Mouse (Mus musculus) heart, postnatal 4 days (tissue): ENCODE measurements around the gene Mrvi1. TPM values are rescaled to one million over a fixed set of nuclear protein-coding genes. Genes with fewer than 3 reads are reported as not detected.

Experiments
- DNase-seq: peaks from one replicate; pipeline ENCODE4 v3.0.0; 2021
- total RNA-seq, 2 experiments: library from RNA; stranded (reverse); gene quantifications; 2 replicates each; pipeline ENCODE4 v1.2.3; 2021

The Mrvi1 gene
- total RNA-seq, 2 experiments from 2014 or later: 10.4 to 13.2 TPM

DNA sequence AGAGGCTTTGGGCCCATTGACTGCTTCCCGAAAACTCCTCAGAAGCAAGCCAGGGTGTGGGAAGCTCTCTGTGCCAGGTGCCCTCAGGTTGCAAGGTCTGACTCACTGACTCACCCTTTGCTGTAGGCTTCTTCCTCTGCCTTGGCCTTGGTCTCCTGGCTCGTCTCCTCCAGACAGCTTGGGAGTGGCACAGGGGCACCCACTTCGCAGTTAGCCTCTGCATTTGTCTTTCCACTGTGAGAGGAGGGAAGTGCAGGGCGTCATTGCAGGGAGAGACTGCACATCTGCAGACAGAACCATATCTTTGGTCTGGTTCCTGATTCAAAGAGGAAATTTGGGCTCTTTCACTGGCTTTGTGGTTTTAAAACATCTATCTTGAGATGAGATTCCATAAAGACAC lies 104.2 kb downstream of the Mrvi1 start:
- DNase-seq: no peak

DNA sequence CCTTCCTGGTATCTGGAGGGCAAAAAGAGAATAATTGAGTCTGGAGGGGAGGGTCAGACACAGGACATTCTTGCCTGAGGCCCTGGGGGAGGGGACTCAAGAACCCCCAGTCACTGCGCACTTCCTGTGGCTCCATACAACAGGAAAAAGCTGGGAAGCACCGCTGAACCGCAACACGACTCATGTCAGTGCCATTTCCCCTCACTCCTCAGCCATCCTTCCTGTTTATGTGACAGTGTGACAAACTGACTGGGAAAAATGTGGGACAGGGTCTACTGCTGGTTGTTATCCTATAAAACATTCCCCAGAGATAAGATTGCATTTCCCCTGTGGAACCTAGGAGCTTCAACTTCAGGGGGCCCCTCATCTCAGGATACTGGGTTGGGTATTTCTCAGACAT lies 105.3 kb downstream of the Mrvi1 start:
- no peak for DNase-seq

DNA sequence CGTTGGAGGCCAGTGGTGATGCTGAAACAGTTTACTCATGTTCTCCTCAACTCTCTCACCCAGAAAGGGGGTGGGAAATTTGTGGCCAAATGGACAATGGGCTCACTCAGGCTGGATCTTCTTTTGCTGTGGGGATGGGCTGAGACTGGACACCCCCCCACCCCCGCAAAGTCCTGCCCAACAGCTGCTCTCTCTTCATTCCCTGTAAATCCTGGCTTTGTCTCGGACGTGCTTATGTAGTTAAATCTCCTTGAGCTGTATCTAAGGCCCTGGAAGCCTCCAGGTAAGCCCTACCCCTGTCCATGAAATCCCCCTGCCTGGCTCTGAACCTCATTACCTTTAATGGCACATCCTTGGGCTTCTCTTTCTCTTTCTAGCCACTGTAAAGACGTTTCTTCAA lies 113.5 kb downstream of the Mrvi1 start:
- no peak for DNase-seq

DNA sequence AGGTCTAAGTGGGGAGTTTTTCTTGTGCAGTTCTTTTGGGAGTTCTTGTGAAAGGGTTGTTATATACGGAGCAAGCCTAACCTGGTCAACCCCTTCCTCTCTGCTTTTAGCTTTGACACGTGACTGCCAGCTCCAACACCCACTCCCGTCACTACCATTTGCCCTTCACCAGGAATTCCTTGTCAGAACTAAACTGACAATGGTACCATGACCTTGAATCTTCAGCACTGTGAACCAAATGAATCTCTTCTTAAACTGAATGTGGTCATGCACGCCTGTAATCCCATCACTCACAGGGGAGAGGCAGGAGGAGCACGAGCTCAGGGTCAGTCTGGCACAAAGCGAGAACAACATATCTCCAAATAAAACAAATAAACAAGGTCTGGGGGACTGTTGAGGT lies 115.1 kb downstream of the Mrvi1 start:
- DNase-seq: no peak

DNA sequence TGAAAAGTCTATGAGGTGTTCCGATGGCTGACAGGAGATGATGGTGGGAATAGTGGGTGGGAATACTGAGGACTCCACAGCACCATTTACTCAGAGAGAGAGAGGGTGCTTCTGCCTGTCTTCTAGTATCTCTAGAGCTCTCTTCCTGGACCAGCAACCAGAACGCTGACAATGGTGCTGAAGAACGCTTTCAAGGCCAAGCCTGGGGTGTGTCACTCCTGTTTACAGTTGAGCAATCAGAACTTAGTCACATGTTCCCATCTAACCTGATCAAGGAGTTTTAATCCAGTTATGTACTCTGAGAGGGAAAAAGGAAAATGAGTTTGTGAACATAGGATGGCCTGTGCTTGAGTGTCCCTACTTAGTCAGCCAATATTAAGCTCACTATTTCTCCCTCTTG lies 116.2 kb downstream of the Mrvi1 start:
- no peak for DNase-seq

DNA sequence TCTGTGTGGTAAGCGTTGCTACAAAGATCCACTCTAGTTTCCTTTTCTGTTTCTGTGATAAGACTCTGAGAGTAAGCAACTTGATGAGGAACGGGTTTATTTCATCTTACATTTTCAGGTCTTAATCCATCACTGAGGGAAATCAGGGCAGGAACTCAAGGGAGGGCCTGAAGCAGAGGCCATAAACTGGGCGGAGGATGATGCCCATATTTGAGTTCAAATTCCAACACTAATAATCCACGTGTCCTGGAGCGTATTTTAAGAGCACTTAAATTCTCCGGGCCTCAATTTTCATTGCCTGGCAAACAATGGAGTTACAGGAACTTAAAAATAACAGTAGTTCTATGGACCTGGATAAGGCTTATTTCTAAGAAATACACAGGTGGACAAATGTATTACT lies 116.7 kb downstream of the Mrvi1 start:
- no peak for DNase-seq

DNA sequence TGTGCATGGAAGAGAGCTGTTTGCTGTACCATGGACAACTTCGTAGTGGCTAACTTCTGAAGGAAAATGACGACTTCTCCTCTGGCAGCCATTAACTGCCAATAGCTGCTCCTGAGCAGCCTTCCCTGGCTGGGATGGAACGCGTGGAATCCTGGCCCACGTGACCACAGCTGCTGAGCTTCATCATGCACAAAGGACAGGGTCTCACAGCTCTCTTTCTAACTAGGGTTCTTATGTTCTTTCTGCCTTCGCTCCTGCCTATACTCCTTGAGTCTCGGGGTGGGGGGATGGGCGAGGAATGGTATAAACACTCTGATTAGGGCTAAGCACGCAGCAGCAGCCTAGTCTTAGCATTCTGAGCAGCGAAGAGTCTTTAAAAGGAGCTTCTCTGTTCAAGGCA lies 117.2 kb downstream of the Mrvi1 start:
- DNase-seq: peak; percentile 25

DNA sequence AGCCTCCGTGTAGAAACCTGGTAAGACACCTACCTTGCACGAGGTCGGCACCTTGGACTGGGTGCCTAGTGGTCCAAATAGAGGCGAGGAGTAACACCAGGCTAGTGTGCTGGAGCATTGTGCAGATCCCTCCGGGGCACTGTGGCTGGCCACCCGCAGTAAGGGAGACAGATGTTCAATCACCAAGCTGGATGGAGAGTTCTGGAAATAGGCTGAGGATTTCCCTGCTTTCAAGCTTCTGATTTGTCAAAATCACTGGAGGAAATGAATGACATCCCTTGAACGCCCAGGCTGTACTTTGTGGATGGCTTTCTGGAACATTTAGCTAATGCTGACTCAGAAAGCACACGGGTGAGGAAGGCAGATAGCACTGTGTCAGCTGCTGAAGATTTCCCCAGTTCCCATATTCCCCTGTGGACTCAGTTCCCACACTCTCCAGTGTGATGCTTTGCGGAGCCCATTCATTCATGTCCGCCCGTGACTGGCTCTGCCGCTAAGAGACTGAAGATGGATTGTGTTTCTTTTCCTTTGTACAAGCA lies 119.4 kb downstream of the Mrvi1 start, which contains the start of gene Lyve1:
Gene Lyve1, minus strand, starts transcription at position 489 of the 539 bp plus-strand sequence.
- DNase-seq: no peak

DNA sequence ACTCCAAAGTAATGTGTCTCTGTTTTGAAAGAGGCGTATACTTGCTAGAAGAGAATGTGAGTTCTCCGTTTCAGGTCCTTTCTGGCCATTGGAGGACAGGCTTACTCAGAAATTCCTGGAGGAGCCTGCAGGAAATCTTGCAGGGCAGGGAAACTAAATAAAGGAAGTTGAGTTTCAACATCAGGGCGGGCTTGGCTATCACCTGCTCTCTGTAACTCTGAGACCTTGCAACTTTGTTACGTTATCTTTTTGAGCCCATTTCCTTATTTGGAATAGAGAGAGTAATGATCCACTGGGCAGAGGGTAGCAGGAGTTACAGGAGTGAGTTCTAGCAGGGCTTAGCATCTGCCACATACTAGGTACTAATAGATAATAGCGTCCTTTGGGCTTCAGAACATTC lies 122.1 kb downstream of the Mrvi1 start:
- DNase-seq: no peak

DNA sequence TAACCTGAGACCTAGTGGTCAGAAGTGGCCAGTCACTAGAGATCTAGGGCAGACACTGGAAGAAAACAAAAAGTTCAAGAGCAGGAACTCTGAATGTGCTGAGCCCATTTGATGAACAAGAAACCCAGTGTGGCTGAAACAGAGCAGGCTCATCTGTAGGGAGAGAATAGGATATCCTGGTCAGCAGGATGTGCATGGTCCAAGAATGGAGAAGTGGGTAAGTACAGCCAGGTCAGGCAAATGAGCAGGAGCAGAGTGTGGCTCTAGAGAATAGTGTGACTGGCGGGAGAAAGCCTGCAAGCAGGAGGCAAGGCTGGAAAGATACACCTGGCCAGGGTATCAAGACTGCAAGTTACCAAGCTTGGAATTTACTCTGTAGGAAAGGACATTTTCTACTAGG lies 126.7 kb downstream of the Mrvi1 start:
- DNase-seq: no peak

DNA sequence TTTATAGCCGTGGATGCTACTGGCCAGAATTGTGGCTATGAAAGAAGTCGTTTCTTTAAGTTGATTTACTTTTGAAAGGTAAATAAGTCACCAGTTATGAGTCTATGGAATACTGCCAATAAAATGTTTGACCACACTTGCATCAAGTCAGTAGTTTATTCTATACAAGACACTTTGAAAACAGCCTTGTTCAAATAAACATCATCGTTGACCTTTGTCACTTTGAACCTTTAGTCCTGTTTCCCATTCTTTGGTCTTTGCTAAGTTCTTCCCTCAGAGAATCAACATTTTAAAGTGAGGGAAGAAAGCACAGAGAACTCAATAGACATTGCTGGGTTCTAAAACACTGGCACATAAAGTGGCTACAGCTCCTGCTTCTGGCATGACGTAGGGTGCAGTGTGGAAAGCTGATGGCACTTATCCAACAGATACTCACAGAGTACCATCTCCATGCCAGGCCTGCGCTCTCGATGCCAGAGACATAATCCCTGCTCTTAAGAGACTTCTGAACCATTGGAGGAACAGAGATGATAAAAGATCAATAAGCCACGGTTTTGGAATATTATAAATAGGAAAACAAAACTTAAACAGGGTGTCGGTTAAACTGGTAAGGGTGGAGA lies 127.2 kb downstream of the Mrvi1 start:
- peak; percentile 42 for DNase-seq

DNA sequence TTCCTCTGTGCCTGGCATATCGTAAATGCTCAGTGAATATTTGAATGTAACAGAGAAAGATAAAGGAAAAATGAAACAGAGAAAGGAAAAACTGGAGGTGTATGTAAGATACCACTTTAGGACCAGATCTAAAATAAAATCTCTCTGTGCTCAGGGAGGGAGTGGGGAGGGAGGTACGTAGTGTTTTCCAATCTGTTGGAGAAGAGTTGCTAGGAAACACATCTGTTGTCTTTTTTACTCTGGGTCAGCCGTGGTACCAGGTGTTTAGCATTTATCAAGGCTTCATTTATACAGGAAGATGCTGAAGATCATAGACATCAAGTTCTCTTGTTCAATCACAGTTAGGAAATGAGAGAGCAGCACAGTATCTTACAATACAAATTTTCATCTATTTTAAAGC lies 127.7 kb downstream of the Mrvi1 start:
- no peak for DNase-seq

DNA sequence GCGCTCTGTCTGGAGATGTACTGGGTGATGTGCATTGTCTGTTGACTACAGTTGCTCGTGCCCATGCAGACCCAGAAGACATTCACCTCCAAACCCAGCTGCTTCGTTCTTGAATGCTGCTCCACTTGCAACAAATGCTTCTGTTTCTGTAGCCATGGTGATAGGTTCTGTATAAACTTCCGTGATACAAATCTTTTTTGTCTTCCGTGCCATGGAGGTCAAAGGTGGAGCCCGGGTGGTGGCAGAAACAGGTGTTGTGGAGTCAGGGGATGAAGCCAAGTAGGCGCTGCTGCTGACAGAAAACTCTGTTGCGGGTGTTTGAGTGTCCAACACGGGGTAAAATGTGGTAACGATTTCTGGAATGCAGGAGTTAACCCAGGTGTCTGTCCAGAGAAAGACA lies 128.7 kb downstream of the Mrvi1 start:
- DNase-seq: no peak

DNA sequence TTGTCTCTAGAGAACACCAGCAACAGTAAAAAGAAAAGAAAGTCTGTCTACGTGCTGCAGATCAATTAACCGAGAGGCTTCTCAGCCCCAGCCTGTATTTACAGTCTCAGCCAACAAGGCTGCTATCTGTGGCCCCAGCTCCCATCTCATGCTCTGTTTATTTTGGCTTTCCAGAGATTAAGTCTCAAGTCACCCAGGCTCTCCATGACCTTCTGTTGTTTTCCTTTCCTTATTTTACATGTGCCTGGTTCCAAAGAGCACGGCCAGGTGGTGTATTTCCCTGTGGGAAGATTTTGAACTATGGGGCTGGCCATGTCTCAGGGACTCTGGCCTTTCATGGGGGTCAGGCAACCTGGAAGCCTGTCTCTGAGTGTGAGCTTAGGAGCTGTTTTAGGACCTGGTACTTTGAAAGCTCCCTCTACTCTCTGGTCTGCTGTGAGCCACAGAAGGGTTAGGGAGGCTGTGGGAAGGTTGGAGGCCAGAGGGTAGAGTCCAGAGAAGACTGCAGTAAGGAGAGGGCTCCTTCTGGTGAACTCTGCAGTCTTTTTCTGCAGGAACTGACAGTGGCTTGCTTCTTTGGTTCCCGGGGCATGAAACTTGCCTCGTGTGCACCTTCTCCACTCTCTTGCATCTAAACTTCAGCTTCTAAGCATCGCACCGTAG lies 130.6 kb downstream of the Mrvi1 start:
- no peak for DNase-seq

DNA sequence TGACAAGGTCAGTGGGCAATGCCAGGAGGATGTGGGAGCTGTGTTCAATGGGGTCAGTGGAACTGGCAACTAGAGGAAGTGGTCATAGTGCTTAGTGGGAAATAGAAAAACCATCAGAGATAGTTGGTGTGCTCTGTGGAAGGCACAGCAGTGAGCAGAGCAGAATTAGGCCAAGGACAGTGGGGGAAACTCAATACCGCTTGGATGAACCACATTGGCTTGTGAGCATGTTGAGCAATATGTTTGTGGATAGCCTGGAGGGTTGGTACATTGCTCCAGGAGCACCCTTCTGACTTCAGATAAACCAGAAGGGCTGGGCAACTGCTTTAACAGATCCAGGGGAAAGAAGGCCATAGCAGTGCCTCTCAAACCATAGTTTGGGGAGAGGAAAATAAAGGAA lies 133.9 kb downstream of the Mrvi1 start:
- DNase-seq: no peak

DNA sequence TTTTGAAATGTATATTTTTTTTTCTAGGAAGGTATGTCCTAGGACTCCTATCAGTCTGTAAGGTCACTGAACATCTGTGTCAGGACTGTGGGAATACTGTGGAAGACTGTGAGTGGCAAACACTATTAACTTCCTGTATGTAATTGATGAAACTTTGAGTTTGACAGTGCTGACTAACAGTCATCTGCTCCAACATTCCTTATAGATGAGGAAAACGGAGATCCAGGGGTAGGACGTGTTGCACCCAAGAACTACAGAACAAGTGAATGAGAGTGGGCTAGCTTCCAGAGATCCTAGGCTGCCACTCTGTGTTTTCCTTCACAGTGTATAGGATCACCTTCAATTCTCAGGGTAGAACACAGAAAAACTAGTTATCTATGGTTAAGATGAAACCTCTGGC lies 134.9 kb downstream of the Mrvi1 start:
- DNase-seq: no peak

DNA sequence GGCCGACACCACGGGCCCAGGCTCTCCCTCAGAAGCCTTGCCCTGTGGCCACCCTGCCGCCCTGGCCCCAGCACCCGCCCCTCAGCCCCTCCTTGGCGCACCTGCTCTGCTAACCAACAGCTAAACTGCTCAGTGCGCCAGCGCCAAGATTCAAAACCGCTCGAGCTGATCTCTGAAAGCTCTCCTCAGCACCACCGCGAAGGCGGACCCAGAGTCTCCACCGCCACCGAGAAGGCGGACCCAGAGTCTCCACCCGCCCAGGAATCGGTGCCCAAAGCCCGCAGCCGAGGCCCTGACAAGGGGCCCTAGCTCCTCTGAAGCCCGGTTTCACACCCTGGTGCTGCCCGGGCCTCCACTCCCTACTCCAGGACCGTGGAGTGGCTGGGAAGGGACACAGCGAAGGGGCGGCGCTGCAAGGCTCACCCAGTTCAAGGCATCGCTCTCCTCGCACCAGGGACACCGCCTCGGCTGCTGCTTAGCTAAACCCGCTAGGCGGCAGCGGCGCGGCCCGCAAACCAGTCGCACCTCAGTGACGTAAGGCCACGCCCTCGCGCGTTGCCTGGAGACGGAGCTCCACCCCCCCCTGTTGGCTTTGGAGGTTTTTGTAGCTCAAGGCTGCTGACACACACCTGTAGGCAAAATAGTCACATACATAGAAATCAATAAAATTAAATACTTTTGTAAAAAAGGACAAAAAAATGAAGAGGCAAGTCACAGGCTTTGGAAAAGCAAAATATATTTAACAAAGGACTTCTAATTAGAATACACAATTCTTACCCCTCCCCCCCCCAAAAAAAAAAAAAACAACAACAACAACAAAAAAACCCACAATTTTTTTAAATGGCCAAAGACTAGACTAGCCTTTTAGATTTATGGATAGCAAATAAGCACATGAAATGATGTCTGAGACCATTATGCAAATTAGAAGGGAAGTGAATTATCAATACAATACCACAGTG lies 138.1 kb downstream of the Mrvi1 start, which contains the start of gene Rnf141:
Gene Rnf141, minus strand, starts transcription at position 542 of the 959 bp plus-strand sequence.
- DNase-seq: peak; percentile 94

DNA sequence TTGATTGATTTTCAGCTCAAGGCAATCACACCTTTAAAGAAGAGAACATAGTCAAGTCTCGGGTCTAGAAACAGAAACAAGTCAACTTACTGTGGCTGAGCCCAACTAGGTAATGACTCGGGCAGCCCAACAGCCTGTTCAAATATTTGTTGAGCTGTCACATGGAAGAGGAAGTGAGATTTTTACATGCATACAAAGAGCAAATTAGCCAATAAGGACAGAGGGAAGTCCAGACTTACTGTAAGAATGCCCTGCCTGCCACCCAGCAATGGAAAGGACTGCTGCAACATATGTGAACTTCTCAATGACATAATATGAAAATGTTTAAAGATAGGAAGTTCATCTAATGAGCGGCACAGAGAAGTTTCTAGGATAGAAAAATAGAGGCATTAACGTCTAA lies 141.9 kb downstream of the Mrvi1 start:
- no peak for DNase-seq

DNA sequence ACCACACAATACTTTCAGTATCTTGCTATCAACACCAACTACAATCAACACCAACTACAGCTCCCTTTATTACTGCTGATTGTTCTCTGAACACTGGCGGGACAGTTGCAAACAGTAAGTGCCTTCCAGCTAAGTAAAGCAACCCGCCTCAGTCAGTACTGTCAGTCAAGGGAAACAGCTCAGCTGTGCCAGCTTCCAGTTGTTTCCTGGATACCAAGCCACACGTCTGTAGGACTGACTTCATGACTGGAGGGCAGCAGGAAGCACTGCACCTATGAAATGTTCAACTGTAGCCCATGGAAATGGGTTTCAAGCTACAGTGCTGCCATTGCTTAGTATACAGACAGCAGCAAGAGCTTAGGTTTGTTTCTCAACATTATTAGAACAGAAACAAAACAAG lies 147.7 kb downstream of the Mrvi1 start:
- DNase-seq: no peak

DNA sequence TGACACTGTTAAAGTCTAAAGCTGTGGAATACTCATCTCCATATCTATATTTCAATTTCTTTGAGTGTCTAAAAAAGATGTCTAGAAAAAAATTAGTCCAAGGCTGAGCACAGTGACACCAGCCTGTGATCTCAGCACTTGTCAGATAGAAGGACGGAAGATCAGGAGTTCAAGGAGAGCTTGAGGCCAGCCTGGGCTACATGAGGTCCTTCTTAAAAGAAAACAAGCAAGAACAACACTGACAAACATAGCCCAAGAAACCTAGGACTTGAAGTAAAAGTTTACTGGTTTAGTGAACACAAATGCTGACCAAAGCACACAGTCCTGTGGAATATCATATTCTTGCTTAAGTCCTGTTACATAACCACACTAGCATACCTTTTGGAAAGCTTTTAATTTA lies 148.2 kb downstream of the Mrvi1 start:
- DNase-seq: no peak

DNA sequence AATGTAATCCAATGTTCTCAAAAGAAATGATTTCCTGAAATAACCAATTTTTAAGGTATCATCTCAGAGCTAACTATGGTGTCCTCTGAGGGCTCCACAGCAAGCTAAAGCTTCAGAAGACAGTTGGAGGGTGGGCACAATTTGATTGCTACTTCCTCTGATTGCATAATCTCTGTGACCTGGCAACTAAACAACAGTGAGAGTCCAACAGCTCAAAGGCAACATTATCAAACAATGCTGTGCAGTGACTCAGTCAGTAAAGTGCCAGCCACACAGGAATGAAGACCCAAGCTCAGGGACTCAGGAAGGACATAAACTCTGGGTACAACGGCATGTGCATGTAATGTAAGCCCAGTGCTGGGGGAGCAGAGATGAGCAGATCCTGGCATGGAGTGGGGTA lies 149.2 kb downstream of the Mrvi1 start:
- no peak for DNase-seq

DNA sequence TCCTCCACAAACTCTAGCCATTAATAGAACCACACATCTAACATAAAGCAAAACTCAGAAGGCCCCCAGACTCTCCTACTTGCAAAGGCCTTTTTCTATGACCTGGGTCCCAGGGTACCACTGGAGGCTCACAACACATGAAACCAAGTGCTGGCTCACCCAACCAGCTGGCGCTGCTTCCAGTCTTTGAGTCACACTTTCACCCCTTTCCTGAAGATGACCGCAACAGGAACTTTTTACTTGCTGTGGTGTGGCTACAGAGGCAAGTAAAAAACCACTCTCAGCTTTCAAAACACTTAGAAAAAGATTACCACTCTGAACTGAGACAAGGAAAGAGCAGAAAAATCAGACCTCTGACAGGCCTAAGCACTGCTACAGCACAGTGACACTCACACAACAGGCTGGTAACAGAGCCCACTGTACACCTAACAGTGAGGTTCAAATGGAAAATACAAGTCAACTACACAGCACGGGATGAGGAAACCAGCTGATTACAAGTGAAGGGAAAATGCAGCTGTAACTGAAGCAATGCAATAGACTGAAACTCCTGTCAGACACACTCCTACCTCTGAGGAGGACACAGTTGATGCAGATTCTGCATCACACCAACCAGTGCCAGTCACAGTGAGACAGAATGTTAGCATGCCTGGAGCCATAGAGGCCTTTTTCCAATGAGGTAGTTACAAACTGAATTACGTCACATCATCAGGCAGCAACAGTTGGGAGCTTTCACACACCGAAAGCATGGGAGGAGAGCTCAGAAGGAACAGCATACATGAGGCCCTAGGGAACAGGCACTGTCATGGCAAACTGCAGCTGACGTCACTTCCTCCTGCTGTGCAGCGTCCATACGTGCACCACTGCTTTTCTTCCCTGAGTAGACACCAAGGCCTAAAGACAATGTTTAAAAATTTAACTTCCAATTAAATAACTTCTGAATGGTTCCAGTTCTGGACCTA lies 158.0 kb downstream of the Mrvi1 start:
- DNase-seq: no peak
